Mouse (Mus musculus) T-cell, adult 2 months (primary cell): ENCODE data around the gene Mospd1.

Experiments
- DNase-seq: peaks from one replicate; pipeline ENCODE4 v3.0.0; 2022; ENCODE audit warnings: low spot score

Mospd1 gene

DNA sequence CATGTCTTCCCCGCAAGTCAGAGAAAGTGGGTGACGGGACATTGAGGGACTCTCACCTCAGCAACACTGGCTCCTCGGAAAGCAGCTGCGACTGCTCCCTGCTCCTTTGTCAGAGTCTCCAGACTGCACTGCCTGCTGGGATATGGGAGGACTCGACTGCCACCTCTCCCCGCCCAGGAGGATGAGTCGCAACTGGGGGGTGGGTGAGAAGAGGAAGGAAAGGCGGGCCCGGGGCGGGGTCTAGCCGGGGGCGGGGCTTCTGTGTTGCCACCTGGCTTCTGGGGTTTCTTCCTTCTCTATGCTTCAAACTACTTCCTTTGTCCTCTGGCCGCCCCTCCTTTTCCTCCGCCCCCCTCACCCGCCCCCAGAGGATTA is at the start of gene Mospd1:
Gene Mospd1, minus strand, starts transcription at position 137 of the 375 bp plus-strand sequence.
- peak; percentile 89 for DNase-seq

DNA sequence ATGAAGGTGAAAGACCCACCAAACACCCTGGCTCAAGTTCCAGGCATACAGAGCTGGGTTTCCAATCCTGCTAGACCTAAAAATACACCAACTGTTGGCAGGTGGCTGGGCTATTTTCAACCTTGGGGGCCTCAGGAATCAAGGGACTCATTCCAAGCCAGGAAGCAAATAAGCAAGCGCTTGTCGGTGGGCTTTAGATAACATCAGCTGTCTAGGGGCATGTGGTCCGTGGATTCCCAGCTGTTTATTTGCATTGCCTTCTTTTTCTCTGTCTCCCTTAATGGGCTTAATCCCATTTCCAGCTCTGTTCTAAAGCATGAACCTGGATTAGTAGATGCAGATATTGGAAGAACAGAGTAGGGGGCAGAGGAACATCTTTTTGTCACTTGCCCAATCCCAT is 16.1 kb upstream of the Mospd1 start:
- no peak for DNase-seq

DNA sequence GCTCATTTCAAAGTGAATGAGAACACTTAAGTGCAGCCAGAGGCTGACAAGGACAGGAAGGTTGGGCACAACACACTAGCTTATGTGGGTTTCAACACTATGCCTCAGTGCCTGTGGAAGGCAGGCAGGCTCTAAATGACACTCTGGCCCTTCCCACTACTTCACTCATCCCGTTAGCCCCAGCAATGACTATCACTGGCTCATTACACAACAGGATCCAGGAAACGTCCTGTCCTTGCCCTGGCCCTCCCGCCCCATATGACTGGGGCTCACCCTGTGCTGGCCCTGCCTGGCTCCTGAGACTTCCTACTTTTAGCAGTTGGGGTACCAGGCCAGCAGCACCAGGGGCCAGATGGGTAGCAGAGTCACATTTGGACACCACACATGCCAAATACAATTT is 12.8 kb upstream of the Mospd1 start:
- DNase-seq, result no peak

DNA sequence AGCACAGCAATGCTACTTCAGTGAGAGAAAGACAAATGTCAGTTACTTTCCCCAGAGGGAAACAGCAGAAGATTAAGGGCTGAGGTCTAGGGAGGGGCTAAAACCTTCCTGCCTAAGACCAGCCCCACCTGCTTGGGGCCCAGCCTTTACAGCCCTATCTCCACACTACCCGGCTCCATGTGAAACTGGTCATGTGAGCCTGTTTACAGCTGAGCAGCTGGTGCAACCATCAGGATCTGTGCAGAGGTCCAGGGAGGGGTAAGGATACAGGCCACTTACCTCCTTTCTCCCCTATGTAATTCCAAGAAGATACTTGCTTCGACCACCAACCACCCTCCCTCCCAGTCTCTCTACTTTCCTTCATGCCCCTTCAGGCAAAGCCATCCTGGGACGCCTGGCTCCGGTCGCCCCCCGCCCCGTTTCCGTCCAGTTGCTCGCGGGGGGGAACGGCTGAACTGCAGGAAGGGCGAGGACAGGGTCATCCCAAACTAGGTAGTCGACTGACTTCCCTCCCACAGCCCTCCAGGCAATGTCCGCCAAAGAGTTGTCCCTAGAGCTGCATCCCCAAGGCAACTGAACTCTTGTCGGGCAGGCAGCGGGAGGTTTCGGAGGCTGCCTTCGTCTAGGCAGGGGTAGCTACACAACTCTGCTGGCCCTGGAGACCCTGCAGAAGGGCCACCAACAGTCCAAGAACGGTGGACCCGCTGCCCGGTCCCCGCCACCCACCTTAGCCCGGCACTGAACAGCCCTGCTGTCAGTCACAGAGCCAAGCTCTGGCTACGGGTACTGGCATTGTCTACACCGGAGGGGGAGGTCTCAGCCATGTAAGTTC is 552 bp downstream of the Mospd1 start:
- peak; percentile 21 for DNase-seq

GRCm38 (mm10) chrX:53364668-53365383 is 5.5 kb downstream of the Mospd1 start:
- no peak for DNase-seq

DNA sequence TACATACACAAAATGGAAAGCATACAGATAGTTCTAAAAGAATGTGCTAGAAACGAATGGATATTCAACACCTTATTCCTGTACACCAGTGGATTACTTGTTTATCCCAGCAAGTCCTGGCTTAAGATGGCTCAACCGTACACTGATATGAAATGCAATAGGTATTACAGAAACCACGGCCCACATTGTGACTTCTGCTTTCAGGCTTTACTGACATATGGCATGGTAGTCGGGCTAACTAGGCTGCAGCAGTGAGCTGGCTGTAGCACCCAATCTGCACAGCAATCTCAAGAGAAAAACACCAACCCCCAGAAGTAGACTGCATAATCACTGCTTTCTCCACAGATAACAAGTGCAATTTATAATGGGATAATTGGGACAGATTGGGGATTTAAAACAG is 21.9 kb downstream of the Mospd1 start:
- no peak for DNase-seq

DNA sequence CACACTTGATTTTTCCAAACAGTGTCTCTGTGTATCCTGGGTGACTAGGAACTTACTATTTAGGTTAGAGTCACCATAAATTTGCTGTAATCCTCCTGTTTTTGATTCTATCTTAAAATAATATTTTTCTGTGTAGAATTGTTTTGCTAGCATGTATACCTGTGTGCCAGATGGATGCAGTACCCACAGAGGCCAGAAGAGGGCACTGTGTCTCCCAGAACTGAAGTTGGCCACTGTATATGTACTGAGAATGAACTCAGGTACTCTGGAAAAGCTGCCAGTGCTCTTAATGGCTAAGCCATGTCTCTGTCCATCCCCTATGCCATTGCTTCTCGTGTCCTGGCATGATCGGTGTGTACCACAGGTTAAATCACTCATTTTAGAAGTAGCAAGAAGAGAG is 28.8 kb downstream of the Mospd1 start:
- peak; percentile 28 for DNase-seq

DNA sequence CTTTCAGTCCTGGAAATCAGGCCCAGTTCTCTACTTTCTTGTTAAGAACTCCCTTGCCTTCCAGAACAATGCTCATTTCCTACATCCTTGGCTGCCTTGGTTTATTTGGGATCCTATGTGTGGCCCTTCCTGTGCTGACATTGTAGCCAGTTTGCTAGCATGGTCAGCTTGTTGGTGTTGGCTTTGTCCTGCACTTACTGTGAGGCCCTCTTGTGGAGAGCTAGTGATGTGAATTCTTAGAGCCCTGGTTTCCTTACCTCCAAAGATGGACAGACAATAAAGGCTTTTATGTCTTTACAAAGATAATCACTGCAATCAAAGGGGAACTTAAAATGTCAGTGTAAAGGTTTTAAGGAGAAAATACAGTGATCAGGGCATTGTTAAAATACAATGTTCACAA is 32.9 kb downstream of the Mospd1 start:
- DNase-seq, result no peak

GRCm38 (mm10) chrX:53330396-53330795 is 39.9 kb downstream of the Mospd1 start:
- no peak for DNase-seq

GRCm38 (mm10) chrX:53321111-53321510 is 49.2 kb downstream of the Mospd1 start:
- DNase-seq, result no peak

DNA sequence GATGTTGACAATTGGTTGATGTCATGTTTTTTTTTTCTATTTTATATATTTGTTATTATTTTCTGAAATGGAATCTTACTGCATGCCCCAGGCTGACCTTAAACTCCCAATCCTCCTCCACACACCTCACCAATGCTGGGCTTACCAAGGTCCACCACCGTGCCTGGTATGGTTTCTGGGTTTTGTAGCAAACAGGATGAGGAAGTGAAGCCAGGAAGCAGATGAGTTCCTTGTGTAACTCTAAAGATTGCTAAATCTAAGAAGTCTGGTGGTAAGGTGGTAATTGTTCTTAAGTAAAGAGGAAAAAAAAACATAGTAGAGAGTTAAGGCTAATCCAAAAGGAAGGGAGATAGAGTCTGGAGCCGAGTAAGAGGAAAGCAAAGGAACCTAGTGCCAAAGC is 49.7 kb downstream of the Mospd1 start:
- no peak for DNase-seq
